Mouse (Mus musculus) retina, embryonic 14.5 days (tissue): ENCODE measurements at regions not wholly inside any gene's neighbourhood (a gene's known extent, or its start where the extent isn't known, plus 50 kb on each side); places are given as distances from the start of the nearest gene placed in this dataset.
"Not testable (repeated sequence)": the region's sequence is repeated elsewhere in the genome, so short reads cannot be mapped to it uniquely, and the experiment has no call there.

Experiments used
- DNase-seq: peaks from one replicate; pipeline ENCODE4 v3.0.0-alpha.2; 2015; ENCODE audit warnings: low spot score

DNA sequence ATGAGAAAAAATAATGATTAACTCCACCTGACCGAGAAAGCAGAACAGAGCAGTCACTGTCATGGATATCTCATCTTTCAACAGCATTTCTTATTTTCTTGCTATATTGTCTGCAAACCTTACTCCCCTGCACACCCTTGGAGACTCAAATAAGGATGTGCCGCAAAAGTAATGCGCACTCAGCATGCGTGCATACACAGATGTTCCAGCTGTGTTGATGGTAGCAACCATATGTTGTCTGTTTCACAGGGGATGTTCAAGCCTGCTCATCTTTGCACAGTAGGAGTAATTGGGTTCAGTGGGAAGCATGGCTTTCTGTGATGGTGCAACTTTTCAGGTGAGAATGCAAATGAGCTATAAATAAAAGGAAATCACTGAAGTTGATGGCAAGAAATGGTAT is 1182.9 kb upstream of the Manea start:
- no peak for DNase-seq

DNA sequence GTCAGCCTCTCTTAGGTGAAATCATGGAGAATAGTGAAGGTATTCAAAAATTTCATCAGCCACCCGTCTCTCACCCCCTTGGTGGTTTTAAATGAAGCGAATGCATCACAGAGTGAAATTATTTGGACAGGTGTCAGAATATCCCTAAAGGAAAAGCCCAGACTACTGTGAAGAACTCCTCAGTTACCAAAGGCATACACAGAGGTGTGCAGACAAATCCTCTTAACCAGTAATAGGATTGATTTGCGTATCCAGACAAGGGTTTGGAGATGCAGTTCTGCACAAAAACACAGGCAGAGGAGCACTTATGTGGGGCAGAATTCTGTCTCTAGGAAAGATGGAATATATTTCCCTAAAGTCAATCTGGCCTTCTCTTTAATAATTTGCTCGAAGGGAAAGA is 1173.6 kb upstream of the Manea start:
- DNase-seq: no peak

DNA sequence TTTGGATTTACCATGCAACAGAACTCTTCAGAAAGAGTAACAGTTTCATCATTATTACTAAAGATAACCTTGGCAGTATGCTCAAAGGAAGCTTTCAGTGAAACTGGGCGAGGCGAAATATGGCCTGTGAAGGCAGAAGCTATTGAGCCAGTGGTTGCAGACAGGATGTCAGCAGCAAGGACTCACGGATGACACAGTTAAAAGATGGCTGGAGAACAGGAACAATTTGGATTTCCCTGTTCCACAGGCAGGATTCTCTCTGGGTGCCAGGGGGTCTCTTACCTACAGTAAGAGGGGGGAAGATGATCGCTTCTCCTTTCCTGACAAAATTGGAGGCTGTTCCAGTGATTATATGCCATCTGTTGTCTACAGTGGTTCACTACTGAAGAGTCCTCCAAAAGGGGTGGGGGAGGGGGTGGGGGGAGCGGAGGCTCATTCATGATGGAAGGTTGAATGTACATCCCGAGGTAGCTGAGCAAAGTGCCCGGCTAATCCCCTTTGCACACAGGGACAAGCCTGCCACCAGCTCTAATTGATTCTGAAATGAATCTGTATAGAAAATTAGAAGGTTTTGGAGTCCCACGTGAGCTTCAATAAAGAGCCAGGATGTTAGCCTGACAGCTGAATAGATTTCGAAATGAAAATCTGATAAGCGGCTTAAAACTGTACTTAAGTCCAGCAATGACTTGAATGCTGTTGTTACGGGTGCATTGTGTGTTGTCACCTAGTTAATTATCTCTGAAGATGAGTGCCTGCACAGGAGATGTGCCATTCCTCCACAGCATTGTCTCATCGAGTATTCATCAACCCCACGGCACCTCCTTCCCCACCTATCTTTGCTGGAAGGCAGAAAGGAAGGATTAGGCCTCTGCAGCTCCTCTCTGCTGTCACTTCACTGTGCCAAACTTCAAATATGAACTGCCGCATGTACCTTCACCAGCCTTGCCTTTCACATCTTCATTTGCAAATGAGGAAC is 1158.4 kb upstream of the Manea start:
- DNase-seq: peak; percentile 68

DNA sequence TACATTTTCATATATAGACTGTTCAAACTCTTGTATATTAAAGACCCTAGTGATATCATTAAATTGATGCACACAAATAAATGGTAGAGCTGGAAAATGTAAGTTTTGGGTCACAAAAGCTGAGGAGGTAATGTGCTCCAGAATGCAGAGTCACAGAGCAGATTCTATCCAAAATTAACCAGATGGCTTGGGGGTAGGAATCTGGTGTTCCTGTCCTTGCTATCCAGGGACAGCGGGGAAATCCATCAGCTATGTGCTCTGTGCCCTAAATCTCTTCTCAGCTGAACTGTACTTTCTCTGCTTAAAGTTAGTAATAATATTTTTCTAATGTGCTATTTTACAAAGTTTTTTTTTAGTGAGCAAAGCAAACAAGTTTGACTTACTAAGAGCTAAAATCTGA is 1151.2 kb upstream of the Manea start:
- no peak for DNase-seq

DNA sequence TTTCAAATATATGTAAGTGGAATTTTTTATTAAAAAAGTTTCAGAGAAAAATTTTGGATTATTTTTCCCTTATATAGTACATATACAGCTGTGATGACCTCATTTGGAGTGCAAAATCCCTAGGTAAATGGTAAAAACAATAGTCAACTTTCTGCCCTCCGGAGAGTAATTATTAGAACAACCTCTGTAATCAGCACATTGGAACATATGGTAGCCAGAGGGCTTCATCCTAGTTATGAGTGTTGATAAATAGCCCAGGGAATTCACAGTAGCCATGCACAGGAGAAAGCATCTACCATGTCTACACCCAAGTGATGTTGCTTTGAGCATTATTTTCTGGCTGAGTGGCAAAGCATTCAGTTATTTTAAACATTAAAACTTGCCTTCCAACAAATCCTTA is 1150.6 kb upstream of the Manea start:
- DNase-seq: no peak

DNA sequence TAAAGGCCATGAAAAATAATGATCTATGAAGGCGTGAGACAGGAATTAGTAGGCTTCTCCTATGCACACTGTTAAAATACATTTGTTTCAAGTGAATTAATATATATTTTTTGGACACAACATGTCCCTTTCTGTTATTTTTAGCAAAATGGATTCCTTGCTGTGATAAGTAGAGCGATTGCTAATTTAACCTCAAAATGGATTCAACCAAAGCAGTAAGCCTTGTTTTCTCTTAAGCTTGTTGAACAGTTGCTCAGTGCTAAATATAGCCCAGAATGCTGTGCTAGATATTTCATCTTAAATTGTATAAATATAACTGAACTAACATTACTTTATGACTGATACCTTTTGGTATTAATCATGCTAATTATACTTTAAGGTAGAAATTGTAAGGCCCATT is 1144.6 kb upstream of the Manea start:
- no peak for DNase-seq

DNA sequence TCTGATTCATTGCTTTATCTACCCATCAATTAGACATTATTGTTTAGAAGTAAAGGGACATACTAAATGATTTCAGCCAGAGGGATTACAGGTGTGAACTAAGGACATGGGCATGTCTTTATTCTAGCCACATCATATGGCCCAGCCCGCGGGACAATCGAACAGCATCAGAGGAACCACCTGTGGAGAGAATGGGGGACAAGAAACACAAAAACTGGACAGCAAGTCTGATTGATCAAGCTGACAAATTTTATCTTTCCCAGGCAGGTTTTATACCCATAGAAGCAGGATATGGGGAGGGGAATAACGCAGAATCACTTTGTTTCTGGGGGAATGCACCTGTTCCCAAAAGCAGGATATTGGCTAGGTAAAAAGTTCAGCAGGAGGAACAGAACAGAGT is 1103.2 kb upstream of the Manea start:
- DNase-seq: peak; percentile 41

DNA sequence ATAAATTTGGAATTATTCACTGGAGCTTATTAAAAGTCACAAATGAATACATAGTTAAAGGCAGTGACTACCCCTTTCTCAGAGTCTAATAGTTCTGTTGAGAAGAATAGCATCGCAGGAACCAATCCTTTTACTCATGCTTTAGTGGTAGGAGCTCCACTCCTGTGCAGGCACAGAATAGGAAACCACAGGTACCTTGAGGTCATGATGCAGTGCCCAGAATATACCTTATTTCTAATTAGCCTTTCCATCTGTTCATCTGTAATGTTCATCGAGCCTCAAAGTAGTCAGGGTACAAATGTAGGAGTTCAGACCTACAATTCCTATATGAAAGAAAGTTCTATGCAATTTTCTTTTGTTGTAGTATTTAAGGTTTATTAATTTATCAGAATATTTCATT is 1099.6 kb upstream of the Manea start:
- DNase-seq: no peak

DNA sequence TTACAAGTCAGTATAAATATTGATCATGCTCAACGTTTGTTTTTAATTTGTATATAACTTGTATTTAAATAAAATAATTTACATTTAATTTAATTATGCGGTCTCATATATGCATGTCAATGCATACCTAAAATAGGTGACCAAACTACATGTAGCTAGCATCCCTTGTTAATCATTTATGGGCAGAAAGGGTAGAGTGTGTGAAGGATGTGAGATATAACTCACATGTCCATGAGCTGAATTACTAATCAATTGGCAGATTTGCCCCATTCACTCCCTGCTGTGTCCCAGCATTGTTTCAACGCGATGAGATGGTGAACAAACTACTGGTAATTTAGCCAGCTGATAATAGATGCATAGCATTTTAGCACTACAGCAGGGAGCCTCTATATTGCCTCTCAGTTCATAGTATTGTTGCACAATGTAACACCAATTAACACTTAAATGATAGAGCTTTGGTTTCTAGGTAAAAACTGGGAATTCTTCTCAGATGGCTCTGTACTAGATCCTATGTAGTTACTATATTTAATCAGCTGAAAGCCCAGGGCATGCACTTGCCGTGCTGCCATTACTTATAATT is 1082.6 kb upstream of the Manea start:
- no peak for DNase-seq

DNA sequence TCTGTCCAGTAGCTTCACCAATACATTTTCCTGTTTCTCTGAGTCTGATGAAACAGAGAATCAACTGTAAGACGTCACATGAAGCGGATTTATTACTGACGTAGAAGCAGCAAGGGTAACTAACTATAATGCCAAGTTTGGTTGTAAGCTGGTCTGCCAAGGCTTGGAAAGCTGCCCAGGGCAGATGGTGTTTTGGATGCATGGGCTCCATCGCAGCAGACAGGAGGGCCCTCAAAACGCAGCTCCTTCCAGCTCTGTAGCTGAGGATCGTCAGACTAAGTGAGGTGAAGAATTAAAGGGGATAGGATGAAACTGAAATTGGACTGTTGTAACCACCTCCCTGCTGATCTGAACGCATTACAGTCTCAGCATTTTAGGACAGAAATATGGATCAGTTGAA is 1079.2 kb upstream of the Manea start:
- no peak for DNase-seq

DNA sequence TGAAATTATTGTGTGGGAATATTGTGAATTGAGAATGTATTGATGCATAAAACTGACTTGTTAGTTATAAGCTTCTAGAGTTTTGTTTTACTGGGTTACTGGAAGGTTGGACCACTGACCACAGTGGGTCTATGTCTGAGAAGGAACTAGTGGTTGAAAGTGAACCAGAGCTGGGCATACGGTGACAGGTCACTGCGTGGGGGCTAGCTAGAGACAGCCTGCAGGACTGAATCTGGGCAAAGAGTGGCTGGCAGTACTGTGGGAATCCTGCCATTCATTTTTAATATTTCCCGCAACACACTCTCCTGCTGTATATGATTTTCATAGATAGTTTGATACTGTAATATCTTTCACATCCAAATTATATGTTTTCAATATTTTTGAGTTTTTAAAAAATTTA is 1077.2 kb upstream of the Manea start:
- no peak for DNase-seq

DNA sequence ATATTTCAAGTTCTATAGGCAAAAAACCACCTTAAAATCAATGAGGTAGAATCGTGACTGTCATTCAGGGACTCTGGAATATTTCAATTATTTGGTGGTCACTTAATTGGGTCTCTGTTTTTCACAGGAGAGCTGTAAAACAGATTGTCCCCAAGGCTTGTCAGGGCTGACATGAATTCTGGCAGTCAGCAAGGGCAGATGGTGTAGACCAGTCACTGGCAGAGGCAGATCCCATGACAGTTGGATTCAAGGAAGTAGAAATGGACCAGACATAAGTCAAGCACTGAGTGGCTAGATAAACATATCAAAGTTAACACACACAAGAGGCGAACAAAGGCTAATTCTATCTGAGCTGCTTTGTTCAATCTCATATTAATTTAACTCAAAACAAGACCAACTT is 1071.8 kb upstream of the Manea start:
- no peak for DNase-seq

DNA sequence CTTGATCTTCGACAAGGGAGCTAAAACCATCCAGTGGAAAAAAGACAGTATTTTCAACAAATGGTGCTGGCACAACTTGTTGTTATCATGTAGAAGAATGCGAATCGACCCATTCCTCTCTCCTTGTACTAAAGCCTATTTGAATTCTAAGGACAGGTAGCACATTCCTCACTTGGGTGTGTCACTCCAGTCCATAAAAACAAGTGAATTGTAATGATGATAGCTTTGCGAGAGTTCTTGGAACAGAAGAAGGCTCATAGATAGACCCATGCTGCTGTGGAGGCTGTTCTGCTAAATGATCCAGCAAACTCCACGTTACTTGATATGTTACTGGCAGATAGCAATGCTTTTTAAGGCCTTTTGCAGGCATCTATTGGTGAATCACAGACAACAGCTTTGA is 1038.2 kb upstream of the Manea start:
- DNase-seq: not testable (repeated sequence)

DNA sequence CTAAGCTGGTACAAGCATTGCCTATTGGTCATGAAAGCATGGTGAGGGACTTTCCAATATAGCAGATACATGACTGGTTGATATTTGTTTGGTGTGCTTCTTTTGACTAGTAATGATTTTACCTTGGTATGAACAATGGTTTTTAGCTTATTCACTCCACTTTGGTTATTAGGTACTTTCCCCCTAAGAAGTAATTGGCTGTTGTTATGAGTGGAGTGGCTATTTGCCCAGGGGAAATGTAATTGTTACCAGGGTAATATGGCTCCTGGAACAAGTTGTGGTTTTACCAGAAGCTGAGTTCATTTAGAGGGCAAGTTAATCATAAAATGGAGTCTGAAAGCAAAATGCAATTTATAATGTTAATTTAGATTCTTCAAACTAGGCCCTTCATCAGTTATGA is 1000.2 kb upstream of the Manea start:
- no peak for DNase-seq

DNA sequence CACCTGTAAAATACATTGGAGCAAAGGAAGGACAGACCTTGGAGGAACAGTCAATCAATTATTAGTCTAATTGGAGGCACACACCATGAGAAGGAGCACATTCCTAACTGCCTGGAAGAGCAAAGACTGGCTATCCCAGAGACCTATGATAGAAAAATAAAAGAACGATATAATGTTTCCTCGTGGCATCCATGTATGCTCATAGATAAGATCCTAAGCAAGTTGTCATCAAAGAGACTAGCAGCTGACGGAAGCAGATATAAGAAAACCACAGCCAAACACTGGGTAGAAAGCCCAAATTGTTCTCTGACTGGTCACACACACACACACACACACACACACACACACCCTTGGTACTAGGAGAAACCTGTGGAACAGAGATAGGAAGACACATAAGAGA is 986.6 kb upstream of the Manea start:
- no peak for DNase-seq
